Mouse (Mus musculus) CH12.LX (cell line): ENCODE data around the gene Rpl35.

ENCODE experiments used
- EP300 ChIP-seq: IDR thresholded peaks from 2 replicates; pipeline ENCODE4 v1.6.1; 2011; ENCODE audit warnings: low read length, improper control_type of control experiment
- RCOR1 ChIP-seq: conservative IDR thresholded peaks from 2 replicates; pipeline ENCODE4 v1.6.1; 2012; ENCODE audit warnings: low read depth, mild to moderate bottlenecking, inconsistent platforms, low read length, improper control_type of control experiment
- ZC3H11A ChIP-seq: IDR thresholded peaks from 2 replicates; pipeline ENCODE4 v1.6.1; 2012; ENCODE audit warnings: low read depth, mild to moderate bottlenecking, inconsistent platforms, low read length, improper control_type of control experiment
- ZNF384 ChIP-seq: IDR thresholded peaks from 2 replicates; pipeline ENCODE4 v1.6.1; 2012; ENCODE audit warnings: low read depth, low read length, improper control_type of control experiment, inconsistent platforms

- no peak for TF ChIP-seq ZC3H11A
- no peak for TF ChIP-seq RCOR1
- no peak for TF ChIP-seq ZNF384
- no peak for TF ChIP-seq EP300
Measured at GRCm38 (mm10) chr2:38953152-38953883, 52.1 kb downstream of the Rpl35 start.
